Mouse (Mus musculus) ovary, postnatal 14 days (tissue): Measurements from ENCODE around the gene Itih1.

Experiments
- DNase-seq: peaks from one replicate; pipeline ENCODE4 v3.0.0; 2022; ENCODE audit warnings: low spot score

Gene Itih1

GRCm38 (mm10) chr14:30904307-30904706, 38.8 kb downstream of the Itih1 start:
- no peak for DNase-seq

- DNase-seq = no peak
These were observed 40.1 kb downstream of the Itih1 start for GRCm38 (mm10) chr14:30903036-30903435.

GRCm38 (mm10) chr14:30902628-30903027, 40.5 kb downstream of the Itih1 start:
- DNase-seq = no peak

- no peak for DNase-seq
These were observed 43.1 kb downstream of the Itih1 start for GRCm38 (mm10) chr14:30899972-30900371.

- peak; percentile 69 for DNase-seq
These were observed 54.8 kb downstream of the Itih1 start for GRCm38 (mm10) chr14:30888271-30888732.

GRCm38 (mm10) chr14:30886204-30886603, 56.9 kb downstream of the Itih1 start, which contains the start of gene Itih4:
Itih4 (plus strand) TSS chr14:30886476.
- DNase-seq = no peak

- DNase-seq = no peak
These were observed 57.8 kb downstream of the Itih1 start for GRCm38 (mm10) chr14:30885298-30885697.

GRCm38 (mm10) chr14:30881718-30882108, 61.4 kb downstream of the Itih1 start:
- no peak for DNase-seq

GRCm38 (mm10) chr14:30880811-30881717, 62.0 kb downstream of the Itih1 start:
- DNase-seq = peak; percentile 60

GRCm38 (mm10) chr14:30880251-30880650, 62.8 kb downstream of the Itih1 start:
- DNase-seq = no peak

- no peak for DNase-seq
These were observed 63.3 kb downstream of the Itih1 start for GRCm38 (mm10) chr14:30879794-30880193.
